Mouse (Mus musculus) embryonic facial prominence, embryonic 14.5 days (tissue): ENCODE measurements at regions not wholly inside any gene's neighbourhood (a gene's known extent, or its start where the extent isn't known, plus 50 kb on each side); places are given as distances from the start of the nearest gene placed in this dataset.
A peak's percentile ranks its signal among the peaks of the same experiment; 100 is the strongest.

Source experiments
- ATAC-seq: fragments of 200-750 bp; cut with Nextera tagmentation; 2 replicates; pipeline ENCODE4 v1.8.0; 2017; ENCODE audit warnings: low read depth, moderate number of reproducible peaks, moderate TSS enrichment
- DNase-seq: peaks from one replicate; pipeline ENCODE4 v3.0.0-alpha.2; 2015; ENCODE audit warnings: low spot score
- H3K27ac ChIP-seq: fragments of 300-500 bp; sonication (generic); replicated peaks from 2 replicates; pipeline ENCODE4 v1.5.1; 2014; ENCODE audit warnings: low read depth, mild to moderate bottlenecking, low read length, moderate library complexity
- H3K27me3 ChIP-seq: fragments of 300-500 bp; sonication (generic); replicated peaks from 2 replicates; pipeline ENCODE4 v1.6.1; 2014; ENCODE audit warnings: low read length; ENCODE audit not compliant: control insufficient read depth, insufficient read depth
- H3K36me3 ChIP-seq: fragments of 300-500 bp; sonication (generic); 2 replicates; pipeline ENCODE4 v1.6.1; 2014; ENCODE audit warnings: low read length, mixed read lengths; ENCODE audit not compliant: control insufficient read depth, insufficient read depth
- H3K4me1 ChIP-seq: fragments of 300-500 bp; sonication (generic); 2 replicates; pipeline ENCODE4 v1.6.1; 2014; ENCODE audit warnings: antibody characterized with exemption, low read length; ENCODE audit not compliant: control insufficient read depth, insufficient read depth
- H3K4me2 ChIP-seq: fragments of 300-500 bp; sonication (generic); 2 replicates; pipeline ENCODE4 v1.6.1; 2014; ENCODE audit warnings: low read depth, mild to moderate bottlenecking, low read length, moderate library complexity, mixed read lengths
- H3K4me3 ChIP-seq: fragments of 300-500 bp; sonication (generic); 2 replicates; pipeline ENCODE4 v1.5.1; 2014; ENCODE audit warnings: low read depth, mild to moderate bottlenecking, low read length
- H3K9ac ChIP-seq: fragments of 300-500 bp; sonication (generic); 2 replicates; pipeline ENCODE4 v1.6.1; 2014; ENCODE audit warnings: low read depth, mild to moderate bottlenecking, low read length, moderate library complexity, mixed read lengths
- H3K9me3 ChIP-seq: fragments of 300-500 bp; sonication (generic); 2 replicates; pipeline ENCODE4 v1.6.1; 2016; ENCODE audit warnings: low read length; ENCODE audit not compliant: control insufficient read depth
- WGBS: fragments of 180-500 bp; shearing (Covaris S2); extraction: QIAGEN DNeasy Blood & Tissue Kit; methylation state at CpG from one replicate; pipeline ENCODE4 v1.1.7; 2014; 5-methylcytosine and 5-hydroxymethylcytosine counted together

GRCm38 (mm10) chr12:106597636-106598035, 587.6 kb downstream of the Vrk1 start:
- no peaks in the 10 kb centered on the region for H3K36me3 ChIP-seq
- H3K4me2 ChIP-seq = no peak overlapping the region
- DNase-seq (no peak), ATAC-seq (no peak)
- no peak overlapping the region for H3K9ac ChIP-seq
- no peaks in the 10 kb centered on the region for H3K4me1 ChIP-seq
- H3K27me3 ChIP-seq = no peaks in the 10 kb centered on the region
- WGBS = 62% methylated on average over 12 of the region's 12 CpGs
- H3K27ac ChIP-seq = no peak overlapping the region
- H3K9me3 ChIP-seq = no peaks in the 10 kb centered on the region
- no peak overlapping the region for H3K4me3 ChIP-seq

GRCm38 (mm10) chr12:106607240-106607639, 597.2 kb downstream of the Vrk1 start:
- no peak for ATAC-seq
- no peak overlapping the region for H3K27ac ChIP-seq
- DNase-seq = no peak
- no peak overlapping the region for H3K9ac ChIP-seq
- no peaks in the 10 kb centered on the region for H3K36me3 ChIP-seq
- H3K9me3 ChIP-seq = no peaks in the 10 kb centered on the region
- H3K4me3 ChIP-seq = no peak overlapping the region
- no peaks in the 10 kb centered on the region for H3K27me3 ChIP-seq
- H3K4me2 ChIP-seq = no peak overlapping the region
- H3K4me1 ChIP-seq = no peaks in the 10 kb centered on the region

- WGBS = 71% methylated on average over 11 of the region's 11 CpGs
- no peak overlapping the region for H3K4me2 ChIP-seq
- H3K9ac ChIP-seq = no peak overlapping the region
- ATAC-seq (no peak), DNase-seq (no peak)
- H3K27me3 ChIP-seq = no peaks in the 10 kb centered on the region
- H3K4me3 ChIP-seq = no peak overlapping the region
- no peaks in the 10 kb centered on the region for H3K4me1 ChIP-seq
- no peaks in the 10 kb centered on the region for H3K36me3 ChIP-seq
- no peaks in the 10 kb centered on the region for H3K9me3 ChIP-seq
- H3K27ac ChIP-seq = no peak overlapping the region
Measured at GRCm38 (mm10) chr12:106607655-106608337, 597.8 kb downstream of the Vrk1 start.

GRCm38 (mm10) chr12:106618684-106619083, 608.7 kb downstream of the Vrk1 start:
- H3K27ac ChIP-seq = no peak overlapping the region
- H3K9me3 ChIP-seq = no peaks in the 10 kb centered on the region
- WGBS = 91% methylated on average over 6 of the region's 6 CpGs
- H3K36me3 ChIP-seq = no peaks in the 10 kb centered on the region
- DNase-seq = no peak
- H3K4me1 ChIP-seq = no peaks in the 10 kb centered on the region
- H3K4me3 ChIP-seq = no peak overlapping the region
- no peak overlapping the region for H3K9ac ChIP-seq
- ATAC-seq = no peak
- no peaks in the 10 kb centered on the region for H3K27me3 ChIP-seq
- H3K4me2 ChIP-seq = no peak overlapping the region

GRCm38 (mm10) chr12:106626786-106627185, 616.8 kb downstream of the Vrk1 start:
- Histone ChIP-seq H3K27ac (no peak overlapping the region), H3K4me1 (no peaks in the 10 kb centered on the region), H3K27me3 (no peaks in the 10 kb centered on the region), H3K4me3 (no peak overlapping the region), H3K9ac (no peak overlapping the region), H3K4me2 (no peak overlapping the region), H3K36me3 (no peaks in the 10 kb centered on the region), H3K9me3 (no peaks in the 10 kb centered on the region)
- no peak for DNase-seq
- ATAC-seq = no peak
- 70% methylated on average over 15 of the region's 15 CpGs for WGBS

- WGBS = 87% methylated on average over 7 of the region's 7 CpGs
- H3K4me2 ChIP-seq = no peak overlapping the region
- H3K36me3 ChIP-seq = no peaks in the 10 kb centered on the region
- no peak overlapping the region for H3K9ac ChIP-seq
- ATAC-seq (no peak), DNase-seq (no peak)
- no peaks in the 10 kb centered on the region for H3K4me1 ChIP-seq
- no peak overlapping the region for H3K27ac ChIP-seq
- no peak overlapping the region for H3K4me3 ChIP-seq
- H3K9me3 ChIP-seq = no peaks in the 10 kb centered on the region
- H3K27me3 ChIP-seq = no peaks in the 10 kb centered on the region
Measured at GRCm38 (mm10) chr12:106632566-106632965, 622.5 kb downstream of the Vrk1 start.

GRCm38 (mm10) chr12:106633096-106633495, 623.1 kb downstream of the Vrk1 start:
- Histone ChIP-seq H3K4me2 (no peak overlapping the region), H3K9ac (no peak overlapping the region), H3K36me3 (no peaks in the 10 kb centered on the region), H3K27me3 (no peaks in the 10 kb centered on the region), H3K9me3 (no peaks in the 10 kb centered on the region), H3K4me3 (no peak overlapping the region), H3K27ac (no peak overlapping the region), H3K4me1 (no peaks in the 10 kb centered on the region)
- DNase-seq (peak; percentile 85), ATAC-seq (no peak)
- under 1% methylated on average over 8 of the region's 8 CpGs for WGBS

GRCm38 (mm10) chr12:106658317-106658716, 648.3 kb downstream of the Vrk1 start:
- no peaks in the 10 kb centered on the region for H3K36me3 ChIP-seq
- H3K27me3 ChIP-seq = no peaks in the 10 kb centered on the region
- DNase-seq (peak; percentile 18), ATAC-seq (no peak)
- no peak overlapping the region for H3K4me3 ChIP-seq
- H3K27ac ChIP-seq = no peak overlapping the region
- H3K9ac ChIP-seq = no peak overlapping the region
- 29% methylated on average over 8 of the region's 8 CpGs for WGBS
- H3K9me3 ChIP-seq = no peaks in the 10 kb centered on the region
- H3K4me1 ChIP-seq = no peaks in the 10 kb centered on the region
- no peak overlapping the region for H3K4me2 ChIP-seq

GRCm38 (mm10) chr12:106673232-106673766, 663.3 kb downstream of the Vrk1 start:
- H3K27me3 ChIP-seq = no peaks in the 10 kb centered on the region
- DNase-seq (no peak), ATAC-seq (no peak)
- no peaks in the 10 kb centered on the region for H3K36me3 ChIP-seq
- no peak overlapping the region for H3K9ac ChIP-seq
- no peak overlapping the region for H3K27ac ChIP-seq
- peaks cover 3% of the 10 kb centered on the region; the same call in 1 of the 2 replicates for H3K4me1 ChIP-seq
- H3K9me3 ChIP-seq = no peaks in the 10 kb centered on the region
- H3K4me3 ChIP-seq = no peak overlapping the region
- no peak overlapping the region for H3K4me2 ChIP-seq
- WGBS = 24% methylated on average over 13 of the region's 13 CpGs
